Mouse (Mus musculus): Measurements from ENCODE around the gene Rab40c. TPM values are rescaled to one million over a fixed set of nuclear protein-coding genes. Genes with fewer than 3 reads are reported as not detected.

Rab40c gene
- polyA plus RNA-seq, 1 experiment from 2014 or later: 35.2 TPM

DNA sequence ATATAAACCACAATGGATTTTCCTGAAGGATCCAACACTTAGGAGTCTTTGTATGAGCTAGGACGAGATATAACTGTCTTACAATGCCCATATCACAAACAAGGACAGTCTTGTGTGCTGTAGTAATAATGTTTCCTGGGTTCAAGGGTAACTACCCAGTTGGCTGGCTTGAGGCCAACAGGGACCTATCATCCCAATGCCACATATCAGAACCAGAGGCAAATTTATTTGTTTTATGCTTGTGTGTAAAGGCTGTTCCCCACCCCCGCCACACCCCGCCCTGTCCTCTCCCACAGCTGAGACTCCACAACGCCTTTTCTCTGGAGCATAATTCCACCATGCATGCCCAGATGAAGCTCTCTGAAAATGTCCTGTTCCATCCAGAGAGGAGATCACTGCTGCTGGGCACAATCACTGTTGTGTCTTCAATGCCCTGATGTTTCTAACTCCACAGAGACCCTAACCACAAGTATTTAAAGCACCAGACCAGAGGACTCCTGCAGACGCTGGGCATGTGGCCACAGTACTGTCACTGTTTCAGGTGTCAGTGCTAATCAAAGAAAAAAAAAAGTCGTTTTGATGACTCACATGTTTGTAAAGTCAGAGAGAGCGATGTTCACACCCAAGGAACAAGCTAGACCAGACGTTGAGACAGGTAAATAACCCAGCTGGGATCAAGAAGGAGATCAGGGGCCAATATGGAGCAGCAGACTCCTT is 2.4 kb downstream of the Rab40c start:
- Histone ChIP-seq H3K27ac (peak overlapping the region; percentile 5; the same call in 1 of the 2 replicates), H3K27me3 (no peaks in the 10 kb centered on the region), H3K4me3 (peak overlapping the region; percentile 3; the same call in 1 of the 2 replicates), H3K4me2 (no peak overlapping the region), H3K36me3 (peaks cover 17% of the 10 kb centered on the region), H3K9me3 (no peaks in the 10 kb centered on the region), H3K4me1 (peaks cover 29% of the 10 kb centered on the region), H3K9ac (no peak overlapping the region)
- 74% methylated on average over 8 of the region's 8 CpGs for WGBS
- ATAC-seq (ENCODE audit: insufficient number of reproducible peaks, low FRiP score, low TSS enrichment, low read depth): no peak

DNA sequence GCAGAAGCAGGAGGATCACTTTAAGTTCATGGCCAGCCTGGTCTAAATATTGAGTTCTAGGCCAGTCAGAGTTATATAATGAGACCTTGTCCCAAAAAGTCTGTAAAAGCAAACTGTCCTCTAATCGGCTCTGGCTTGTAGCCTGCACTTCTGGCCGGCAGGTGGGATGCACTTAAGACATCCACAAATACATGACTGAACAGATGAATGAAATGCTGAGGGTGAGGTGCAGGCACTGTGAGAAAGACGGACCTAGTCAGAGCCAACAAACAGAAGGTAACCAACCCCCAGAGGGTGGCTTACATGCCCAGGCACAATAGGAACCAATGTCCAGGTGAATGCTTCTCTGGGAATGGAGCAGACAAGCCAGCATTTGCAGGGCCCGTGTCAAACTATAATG is 5.2 kb downstream of the Rab40c start:
- no peak overlapping the region for H3K4me3 ChIP-seq
- no peak overlapping the region for H3K9ac ChIP-seq
- peaks cover 24% of the 10 kb centered on the region for H3K36me3 ChIP-seq
- H3K27me3 ChIP-seq: no peaks in the 10 kb centered on the region
- no peak for ATAC-seq (ENCODE audit: insufficient number of reproducible peaks, low FRiP score, low TSS enrichment, low read depth)
- H3K4me1 ChIP-seq: peaks cover 22% of the 10 kb centered on the region
- H3K27ac ChIP-seq: no peak overlapping the region
- WGBS: 76% methylated on average over 4 of the region's 4 CpGs
- H3K4me2 ChIP-seq: no peak overlapping the region
- no peaks in the 10 kb centered on the region for H3K9me3 ChIP-seq

DNA sequence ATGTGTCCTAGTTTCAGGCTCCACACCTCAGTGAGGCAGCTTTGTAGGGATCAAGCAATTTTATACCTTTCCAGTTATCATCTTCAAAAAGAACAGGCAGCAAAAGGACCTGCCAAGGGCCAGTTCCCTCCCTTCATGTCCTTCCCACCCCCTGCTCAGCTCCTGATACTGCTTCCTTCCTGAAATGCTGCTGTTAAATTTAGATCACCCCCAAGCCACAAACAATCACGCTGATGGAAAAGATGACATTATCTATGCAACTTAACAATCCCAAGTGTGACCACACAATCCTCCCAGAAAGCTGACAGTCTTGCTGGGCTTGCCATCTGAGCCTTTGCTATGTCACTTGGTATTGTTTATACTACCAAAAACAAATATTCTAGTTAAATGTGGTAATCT is 5.7 kb downstream of the Rab40c start:
- no peaks in the 10 kb centered on the region for H3K27me3 ChIP-seq
- no peak overlapping the region for H3K4me2 ChIP-seq
- ATAC-seq (ENCODE audit: insufficient number of reproducible peaks, low FRiP score, low TSS enrichment, low read depth): no peak
- H3K36me3 ChIP-seq: peaks cover 24% of the 10 kb centered on the region
- no peaks in the 10 kb centered on the region for H3K9me3 ChIP-seq
- H3K9ac ChIP-seq: no peak overlapping the region
- no peak overlapping the region for H3K27ac ChIP-seq
- no peak overlapping the region for H3K4me3 ChIP-seq
- H3K4me1 ChIP-seq: peaks cover 22% of the 10 kb centered on the region
- 68% methylated on average over 1 of the region's 1 CpGs for WGBS

DNA sequence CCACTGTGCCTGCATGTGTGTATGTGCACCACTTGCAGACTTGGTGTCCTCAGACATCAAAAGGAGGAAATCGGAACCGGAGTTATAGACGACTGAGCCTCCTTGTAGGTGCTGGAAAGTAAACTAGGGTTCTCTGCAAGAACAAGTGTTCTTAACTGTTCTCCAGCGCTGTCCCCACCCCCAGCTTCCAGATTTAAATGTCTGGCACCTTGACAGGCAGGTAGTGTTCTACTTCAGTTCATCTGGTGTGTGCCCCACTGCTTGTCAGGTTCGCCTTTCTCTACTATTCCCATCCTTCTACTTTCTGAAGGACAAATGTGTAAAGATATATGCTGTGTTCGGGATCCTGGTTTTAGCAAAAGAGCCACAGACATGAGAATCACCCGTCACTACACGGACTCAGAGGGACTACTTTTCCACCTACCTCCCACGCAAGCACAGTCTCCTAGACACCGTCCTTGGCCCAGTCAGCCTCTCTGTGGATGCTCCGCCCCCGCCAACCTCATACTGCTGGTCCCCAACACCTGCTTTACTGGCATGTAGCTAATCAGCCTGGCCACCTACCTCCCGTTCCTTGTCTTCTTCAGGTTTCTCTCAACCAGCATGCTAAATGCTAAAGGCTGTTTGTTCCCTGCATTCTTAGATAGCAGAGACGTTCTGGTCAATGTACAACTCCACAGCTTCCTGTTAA is 6.2 kb downstream of the Rab40c start:
- H3K4me2 ChIP-seq: no peak overlapping the region
- no peaks in the 10 kb centered on the region for H3K27me3 ChIP-seq
- H3K27ac ChIP-seq: no peak overlapping the region
- peaks cover 17% of the 10 kb centered on the region for H3K4me1 ChIP-seq
- peaks cover 24% of the 10 kb centered on the region for H3K36me3 ChIP-seq
- H3K9me3 ChIP-seq: no peaks in the 10 kb centered on the region
- no peak overlapping the region for H3K9ac ChIP-seq
- ATAC-seq (ENCODE audit: insufficient number of reproducible peaks, low FRiP score, low TSS enrichment, low read depth): no peak
- WGBS: 83% methylated on average over 14 of the region's 14 CpGs
- H3K4me3 ChIP-seq: no peak overlapping the region

DNA sequence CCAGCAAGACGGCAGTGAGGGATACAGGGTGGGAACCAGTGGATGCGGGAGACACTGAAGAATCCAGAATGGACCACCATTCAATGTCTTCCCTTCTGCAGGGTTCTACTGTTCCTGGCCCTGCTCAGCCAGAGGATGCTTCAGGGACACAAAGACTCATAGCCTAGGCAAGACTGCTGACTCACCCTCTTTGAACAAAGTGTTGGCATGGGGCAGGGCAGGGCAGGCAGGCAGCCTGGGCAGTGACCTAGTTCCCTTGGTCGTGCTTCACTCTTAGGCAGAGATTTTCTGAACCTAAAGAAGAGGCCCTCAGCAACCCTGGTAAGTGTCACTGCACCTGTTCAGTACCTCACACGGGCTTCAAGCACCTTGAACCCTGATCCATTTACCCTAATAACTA is 7.7 kb downstream of the Rab40c start:
- H3K9me3 ChIP-seq: no peaks in the 10 kb centered on the region
- ATAC-seq (ENCODE audit: insufficient number of reproducible peaks, low FRiP score, low TSS enrichment, low read depth): no peak
- WGBS: 83% methylated on average over 4 of the region's 4 CpGs

DNA sequence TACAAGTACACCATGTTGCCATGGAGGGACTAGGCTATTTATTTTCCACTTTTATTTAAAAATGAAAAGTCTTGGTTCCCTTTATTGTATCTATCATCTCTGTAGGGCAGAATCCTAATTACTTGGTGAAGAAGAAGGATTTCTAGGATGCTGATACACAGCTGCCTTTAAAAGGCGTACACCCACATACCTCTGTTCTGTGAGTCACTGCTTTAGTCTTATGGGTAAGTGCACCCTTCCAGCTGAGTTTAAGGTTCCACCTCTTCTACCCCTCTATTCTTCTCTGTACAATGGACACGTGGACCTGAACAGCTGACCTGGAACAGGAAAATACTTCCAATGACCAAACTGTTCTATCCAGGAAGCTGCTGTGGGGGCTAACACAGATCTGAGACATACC is 11.9 kb downstream of the Rab40c start:
- Histone ChIP-seq H3K27ac (no peak overlapping the region), H3K4me3 (no peak overlapping the region), H3K4me1 (no peaks in the 10 kb centered on the region), H3K9me3 (no peaks in the 10 kb centered on the region), H3K4me2 (no peak overlapping the region), H3K36me3 (peaks cover 14% of the 10 kb centered on the region), H3K9ac (no peak overlapping the region), H3K27me3 (no peaks in the 10 kb centered on the region)
- no peak for ATAC-seq (ENCODE audit: insufficient number of reproducible peaks, low FRiP score, low TSS enrichment, low read depth)
- 86% methylated on average over 2 of the region's 2 CpGs for WGBS

More for the DNA sequence above, 7.7 kb downstream of the Rab40c start:
- H3K9ac ChIP-seq: no peak overlapping the region
- H3K4me3 ChIP-seq: no peak overlapping the region
- no peak overlapping the region for H3K27ac ChIP-seq
- H3K27me3 ChIP-seq: no peaks in the 10 kb centered on the region
- H3K4me2 ChIP-seq: no peak overlapping the region
- H3K4me1 ChIP-seq: 0 out of 2 replicates have a peak, but pooled peaks cover 3% of the 10 kb centered on the region
- H3K36me3 ChIP-seq: peaks cover 19% of the 10 kb centered on the region

DNA sequence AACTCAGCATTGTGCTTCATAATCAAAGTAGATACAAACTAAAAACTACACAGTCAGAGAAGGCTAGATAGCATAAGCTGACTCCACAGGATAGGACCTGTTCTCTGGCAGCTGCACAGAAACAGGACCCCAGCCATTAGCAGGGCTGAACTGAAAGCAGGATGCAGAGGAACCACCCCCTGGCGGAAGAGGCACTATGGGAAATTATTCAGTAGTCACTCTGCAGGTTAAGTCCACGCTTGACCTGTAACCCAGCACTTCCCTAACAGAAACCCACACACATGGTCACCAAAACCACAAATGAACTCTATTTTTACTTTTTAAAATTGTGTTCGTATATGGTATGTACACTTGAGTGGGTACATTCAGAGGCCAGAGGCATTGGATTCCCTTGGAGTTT is 16.5 kb downstream of the Rab40c start:
- 78% methylated on average over 3 of the region's 3 CpGs for WGBS
- no peak for ATAC-seq (ENCODE audit: insufficient number of reproducible peaks, low FRiP score, low TSS enrichment, low read depth)
- no peak overlapping the region for H3K4me2 ChIP-seq
- H3K36me3 ChIP-seq: peaks cover 11% of the 10 kb centered on the region
- H3K4me3 ChIP-seq: no peak overlapping the region
- no peaks in the 10 kb centered on the region for H3K9me3 ChIP-seq
- H3K9ac ChIP-seq: no peak overlapping the region
- H3K27ac ChIP-seq: no peak overlapping the region
- H3K4me1 ChIP-seq: no peaks in the 10 kb centered on the region
- H3K27me3 ChIP-seq: no peaks in the 10 kb centered on the region

DNA sequence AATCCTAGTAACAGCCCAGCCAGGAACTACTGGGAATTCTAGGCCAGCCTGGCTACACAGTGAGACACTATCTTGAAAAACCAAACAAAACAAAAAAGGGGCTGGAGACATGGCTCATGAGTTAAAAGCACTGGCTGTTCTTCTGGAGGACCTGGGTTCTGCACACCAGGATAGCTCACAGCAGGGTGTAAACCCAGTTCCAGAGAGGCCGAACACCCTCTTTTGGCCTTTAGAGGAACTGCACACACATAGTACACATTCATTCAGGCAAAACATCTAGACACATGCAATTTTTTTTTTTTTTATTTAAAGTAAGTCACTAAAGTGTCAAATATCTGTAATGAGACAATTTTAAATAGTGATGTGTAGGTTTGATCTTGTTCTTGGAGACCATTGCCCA is 19.3 kb downstream of the Rab40c start:
- peaks cover 11% of the 10 kb centered on the region for H3K36me3 ChIP-seq
- H3K4me3 ChIP-seq: no peak overlapping the region
- no peak overlapping the region for H3K27ac ChIP-seq
- H3K9me3 ChIP-seq: no peaks in the 10 kb centered on the region
- no peak for ATAC-seq (ENCODE audit: insufficient number of reproducible peaks, low FRiP score, low TSS enrichment, low read depth)
- H3K4me2 ChIP-seq: no peak overlapping the region
- H3K4me1 ChIP-seq: no peaks in the 10 kb centered on the region
- WGBS: 100% methylated on average over 1 of the region's 1 CpGs
- H3K9ac ChIP-seq: no peak overlapping the region
- H3K27me3 ChIP-seq: no peaks in the 10 kb centered on the region

DNA sequence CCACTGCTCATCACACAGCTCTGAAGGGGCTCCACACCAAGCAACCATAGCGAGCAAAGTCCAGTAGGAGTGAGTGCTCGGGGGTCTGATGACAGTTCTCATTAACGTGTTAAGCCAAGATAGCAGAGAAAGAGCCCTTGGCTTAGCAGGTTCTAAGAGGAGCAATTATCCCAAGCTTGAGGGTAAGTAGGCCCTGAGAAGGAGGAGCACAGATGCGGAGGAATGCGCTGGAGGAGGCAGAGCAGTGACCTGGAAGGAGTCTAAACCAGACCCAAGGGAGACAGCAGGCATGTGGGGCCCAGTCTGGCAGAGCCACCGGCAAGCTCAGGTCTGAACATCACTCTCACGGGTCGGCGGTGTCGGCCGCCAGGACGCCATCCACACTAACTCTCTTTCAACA is 23.6 kb downstream of the Rab40c start:
- peaks cover 16% of the 10 kb centered on the region for H3K36me3 ChIP-seq
- H3K9ac ChIP-seq: no peak overlapping the region
- no peaks in the 10 kb centered on the region for H3K27me3 ChIP-seq
- H3K4me1 ChIP-seq: 0 out of 2 replicates have a peak, but pooled peaks cover 2% of the 10 kb centered on the region
- no peaks in the 10 kb centered on the region for H3K9me3 ChIP-seq
- no peak overlapping the region for H3K4me2 ChIP-seq
- no peak overlapping the region for H3K27ac ChIP-seq
- H3K4me3 ChIP-seq: no peak overlapping the region
- 70% methylated on average over 12 of the region's 12 CpGs for WGBS
- ATAC-seq (ENCODE audit: insufficient number of reproducible peaks, low FRiP score, low TSS enrichment, low read depth): no peak

DNA sequence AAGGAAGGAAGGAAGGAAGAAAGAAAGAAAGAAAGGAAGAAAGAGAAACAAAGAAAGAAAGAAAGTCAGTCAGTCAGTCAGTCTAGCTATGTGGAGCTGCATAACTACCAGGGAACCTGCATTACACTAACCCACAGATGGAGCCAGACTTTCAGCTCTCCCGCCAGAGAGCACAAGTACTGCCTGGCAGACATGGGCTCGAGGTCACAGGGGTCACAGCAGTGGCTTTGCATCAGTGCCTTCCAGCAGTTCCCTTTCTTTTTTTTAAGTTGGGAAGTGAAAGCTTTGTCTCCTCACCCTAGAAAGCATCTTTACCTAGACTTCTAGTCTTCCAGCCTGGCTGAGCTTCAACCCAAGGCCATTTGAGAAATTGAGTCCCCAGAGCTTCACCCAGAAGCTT is 24.1 kb downstream of the Rab40c start:
- Histone ChIP-seq H3K4me3 (no peak overlapping the region), H3K27me3 (no peaks in the 10 kb centered on the region), H3K27ac (no peak overlapping the region), H3K4me2 (no peak overlapping the region), H3K9me3 (no peaks in the 10 kb centered on the region), H3K4me1 (0 out of 2 replicates have a peak, but pooled peaks cover 2% of the 10 kb centered on the region), H3K9ac (no peak overlapping the region), H3K36me3 (peaks cover 17% of the 10 kb centered on the region)
- WGBS: 54% methylated on average over 2 of the region's 2 CpGs
- no peak for ATAC-seq (ENCODE audit: insufficient number of reproducible peaks, low FRiP score, low TSS enrichment, low read depth)

DNA sequence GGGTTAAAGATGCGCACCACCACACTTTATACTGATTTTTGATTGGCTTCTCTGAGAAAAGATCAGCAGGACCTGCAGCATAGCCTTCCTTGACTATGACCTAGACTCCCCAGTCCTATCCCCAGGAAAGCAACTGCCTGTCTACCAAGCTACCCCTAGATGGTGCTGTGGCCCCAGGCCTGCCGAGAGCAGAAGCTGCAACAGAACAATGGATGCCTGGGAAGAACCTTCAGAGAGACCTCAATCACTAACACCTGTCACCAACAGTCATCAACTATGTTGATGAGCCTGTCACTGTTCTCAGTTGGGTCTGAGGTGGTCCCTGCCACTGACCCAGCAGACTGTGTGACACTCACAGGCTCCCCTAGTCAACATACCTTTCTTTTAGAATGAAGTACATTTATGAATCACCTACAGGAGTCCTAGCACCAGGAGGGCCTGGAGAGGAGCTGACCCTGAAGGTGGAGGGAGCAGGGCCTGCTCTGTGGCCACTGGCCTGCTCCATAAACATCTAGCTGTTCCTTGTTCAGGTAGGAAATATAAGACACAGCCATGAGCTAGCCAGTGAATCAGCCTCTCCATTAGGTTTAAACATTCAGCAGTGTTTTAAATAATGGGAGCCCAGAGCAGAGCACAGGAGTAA is 25.4 kb downstream of the Rab40c start:
- Histone ChIP-seq H3K4me3 (no peak overlapping the region), H3K27ac (no peak overlapping the region), H3K9ac (no peak overlapping the region), H3K27me3 (no peaks in the 10 kb centered on the region), H3K9me3 (no peaks in the 10 kb centered on the region), H3K36me3 (peaks cover 25% of the 10 kb centered on the region; the same call in 1 of the 2 replicates), H3K4me1 (0 out of 2 replicates have a peak, but pooled peaks cover 2% of the 10 kb centered on the region), H3K4me2 (no peak overlapping the region)
- ATAC-seq (ENCODE audit: insufficient number of reproducible peaks, low FRiP score, low TSS enrichment, low read depth): no peak
- WGBS: 34% methylated on average over 2 of the region's 2 CpGs

DNA sequence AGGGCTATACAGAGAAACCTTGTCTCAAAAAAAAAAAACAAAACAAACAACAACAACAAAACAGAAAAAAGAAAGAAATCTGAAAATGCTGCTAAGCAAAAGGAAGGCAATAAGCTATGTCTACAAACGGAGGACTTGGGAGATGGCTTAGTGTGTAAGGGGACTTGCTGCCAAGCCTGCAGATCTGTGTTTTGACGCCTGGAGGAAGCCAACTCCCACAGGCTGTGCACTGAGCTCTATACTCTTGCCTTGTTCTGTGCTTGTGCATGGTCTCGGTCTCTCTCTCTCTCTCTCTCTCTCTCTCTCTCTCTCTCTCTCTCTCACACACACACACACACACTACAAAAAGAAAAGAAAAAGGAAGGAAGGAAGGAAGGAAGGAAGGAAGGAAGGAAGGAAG is 30.7 kb downstream of the Rab40c start:
- no peak overlapping the region for H3K4me3 ChIP-seq
- H3K27me3 ChIP-seq: no peaks in the 10 kb centered on the region
- ATAC-seq (ENCODE audit: insufficient number of reproducible peaks, low FRiP score, low TSS enrichment, low read depth): no peak
- no peaks in the 10 kb centered on the region for H3K9me3 ChIP-seq
- WGBS: 83% methylated on average over 3 of the region's 3 CpGs
- no peak overlapping the region for H3K4me2 ChIP-seq
- H3K27ac ChIP-seq: no peak overlapping the region
- no peak overlapping the region for H3K9ac ChIP-seq
- no peaks in the 10 kb centered on the region for H3K4me1 ChIP-seq
- peaks cover 54% of the 10 kb centered on the region for H3K36me3 ChIP-seq

Measured in limb, embryonic 15.5 days (tissue).